Mouse (Mus musculus) kidney, adult 18-20 months (tissue): ENCODE measurements around the gene Slc16a8.

Experiments used
- DNase-seq: peaks from one replicate; pipeline ENCODE4 v3.0.0; 2021

Slc16a8 gene

DNA sequence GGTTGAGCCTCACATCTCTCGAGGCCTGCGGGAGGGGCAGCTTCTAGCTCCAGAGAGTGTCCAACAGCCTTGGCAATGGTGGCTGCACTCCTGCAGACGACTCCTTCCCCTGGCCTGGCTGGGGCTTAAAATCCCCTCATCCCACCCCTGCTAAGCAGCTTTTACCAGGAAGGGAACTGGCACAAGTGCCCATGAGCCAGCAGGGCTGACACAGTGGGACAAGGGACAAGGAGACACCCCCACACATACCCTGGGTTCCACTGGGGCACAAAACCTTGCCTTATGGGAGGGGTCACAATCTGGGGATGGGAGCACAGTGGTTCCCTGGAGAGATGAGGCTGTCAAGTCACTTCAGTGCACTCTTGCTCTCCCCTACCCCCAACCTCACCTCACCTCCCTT lies at the start of gene Slc16a8:
Slc16a8 (minus strand) TSS at position 101 of the 400 bp plus-strand sequence.
- DNase-seq, result no peak

- no peak for DNase-seq
Observed at GRCm38 (mm10) chr15:79303725-79304124, 49.2 kb upstream of the Slc16a8 start.

DNA sequence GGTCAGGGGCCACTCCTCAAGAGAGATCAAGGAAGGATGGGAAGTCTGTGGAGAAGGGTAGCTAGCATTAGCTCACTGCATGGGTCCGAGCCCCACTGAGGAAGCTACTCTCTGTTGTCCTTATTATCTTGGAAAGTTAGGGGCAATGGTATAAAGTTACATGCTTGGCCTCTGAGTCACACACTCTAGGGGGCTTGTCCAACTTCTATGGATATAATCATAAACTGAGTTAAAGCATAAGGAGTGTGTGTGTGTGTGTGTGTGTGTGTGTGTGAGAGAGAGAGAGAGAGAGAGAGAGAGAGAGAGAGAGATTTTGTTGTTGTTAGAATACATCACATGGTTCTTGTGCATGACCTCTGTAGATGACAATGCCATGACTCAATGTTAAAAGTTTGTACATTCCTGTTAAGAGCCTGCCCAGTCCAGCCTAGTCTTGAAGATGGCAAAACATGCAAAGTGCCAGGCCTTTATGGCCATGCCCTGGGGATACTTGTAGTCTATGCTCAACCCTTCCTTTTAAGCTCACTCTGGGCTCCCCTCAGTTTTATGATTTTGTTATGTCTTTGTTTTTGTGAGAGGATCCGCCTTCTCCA lies 45.1 kb upstream of the Slc16a8 start:
- DNase-seq, result no peak

- DNase-seq, result no peak
Observed at GRCm38 (mm10) chr15:79298553-79298952, 44.0 kb upstream of the Slc16a8 start.

GRCm38 (mm10) chr15:79292779-79293178 lies 38.2 kb upstream of the Slc16a8 start:
- DNase-seq, result no peak

- no peak for DNase-seq
Observed at GRCm38 (mm10) chr15:79290340-79290739, 35.8 kb upstream of the Slc16a8 start.

GRCm38 (mm10) chr15:79289441-79289840 lies 34.9 kb upstream of the Slc16a8 start:
- no peak for DNase-seq

- DNase-seq, result no peak
Observed at GRCm38 (mm10) chr15:79288387-79288786, 33.8 kb upstream of the Slc16a8 start.

GRCm38 (mm10) chr15:79287091-79287490 lies 32.5 kb upstream of the Slc16a8 start:
- DNase-seq, result peak; percentile 28

DNA sequence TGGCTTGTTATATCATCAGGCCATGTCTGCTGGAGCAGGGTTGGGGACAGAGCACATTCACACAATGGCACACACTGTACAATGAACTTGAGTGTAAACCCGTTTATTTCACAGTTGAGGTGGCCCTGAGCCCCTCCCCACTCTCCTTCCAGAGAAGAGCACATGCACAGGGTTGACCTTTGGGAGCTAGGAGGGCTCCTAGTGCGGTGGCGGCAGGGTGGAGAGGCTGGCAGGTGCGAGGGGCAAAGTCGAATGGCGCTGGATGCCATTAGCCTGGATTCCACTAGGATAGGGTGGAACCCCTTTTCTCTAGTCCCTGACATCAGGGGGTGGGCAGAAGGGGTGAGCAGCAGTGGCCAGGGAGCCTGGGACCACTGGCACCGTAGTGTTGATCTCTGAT lies 31.6 kb upstream of the Slc16a8 start:
- peak; percentile 61 for DNase-seq

DNA sequence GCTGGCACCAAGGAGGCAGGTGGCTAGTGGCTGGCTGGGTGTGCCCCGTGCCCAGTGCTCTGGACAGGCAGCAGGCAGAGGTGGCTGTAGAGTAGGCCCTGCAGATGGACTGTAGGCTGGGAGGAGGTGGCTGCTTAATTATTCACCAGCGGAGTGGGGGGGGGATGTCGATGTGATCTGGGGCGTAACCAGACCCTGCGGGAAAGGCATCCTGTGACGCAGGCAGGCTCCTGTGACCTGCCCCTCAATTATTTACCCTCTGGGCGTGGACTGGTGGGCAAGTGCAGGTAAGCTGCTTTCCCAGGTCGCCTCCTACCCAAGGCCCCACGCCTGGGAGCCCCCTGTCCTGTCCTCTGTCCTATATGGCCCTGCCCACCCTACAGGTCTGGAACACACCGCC lies 30.8 kb upstream of the Slc16a8 start, which contains the start of gene Baiap2l2:
Baiap2l2 (minus strand) TSS at position 139 of the 400 bp plus-strand sequence.
- DNase-seq, result peak; percentile 82

- peak; percentile 57 for DNase-seq
Observed at GRCm38 (mm10) chr15:79283371-79283770, 28.8 kb upstream of the Slc16a8 start.

DNA sequence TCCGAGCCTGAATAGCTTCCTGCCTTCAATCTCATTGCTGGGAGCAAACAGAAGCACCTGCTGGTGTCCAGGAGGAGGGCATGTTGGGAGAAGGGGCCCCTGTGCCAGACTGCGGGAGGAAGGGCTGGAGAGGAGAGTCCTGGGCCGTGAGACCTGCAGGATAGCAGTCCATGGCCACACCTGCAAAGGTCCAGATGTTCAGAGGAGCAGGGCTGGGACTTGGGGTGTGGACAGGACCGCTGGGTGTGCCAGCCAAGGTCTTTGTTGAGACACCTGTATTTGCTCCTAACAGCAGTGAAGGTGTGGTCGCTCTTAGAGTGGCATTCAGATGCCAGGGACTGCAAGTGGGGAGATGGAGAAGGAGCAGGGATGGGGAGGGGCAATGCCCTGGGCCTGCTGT lies 27.9 kb upstream of the Slc16a8 start:
- no peak for DNase-seq

GRCm38 (mm10) chr15:79281389-79281788 lies 26.8 kb upstream of the Slc16a8 start:
- DNase-seq, result no peak

DNA sequence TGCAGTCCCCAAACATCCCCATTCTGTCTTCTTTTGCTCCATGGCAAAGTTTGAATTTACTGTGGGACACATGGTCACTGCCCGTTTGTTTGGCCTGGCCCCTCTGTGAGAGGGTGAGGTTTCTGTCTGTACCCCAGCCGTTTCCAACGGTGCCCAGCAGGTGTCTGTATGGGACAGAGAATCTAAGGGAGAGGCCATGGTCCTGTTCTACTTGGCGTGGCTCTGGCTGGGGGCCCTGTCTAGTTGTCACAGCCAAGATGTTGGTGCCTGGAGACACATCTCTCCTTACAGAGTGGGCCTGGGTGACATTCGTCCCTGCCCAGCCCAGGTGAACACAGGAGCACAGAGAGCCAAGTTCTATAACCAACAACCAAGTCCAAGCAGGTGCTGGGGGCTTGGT lies 26.3 kb upstream of the Slc16a8 start:
- DNase-seq, result no peak

GRCm38 (mm10) chr15:79280209-79280608 lies 25.6 kb upstream of the Slc16a8 start:
- peak; percentile 43 for DNase-seq

- no peak for DNase-seq
Observed at GRCm38 (mm10) chr15:79277728-79278127, 23.2 kb upstream of the Slc16a8 start.

- DNase-seq, result no peak
Observed at GRCm38 (mm10) chr15:79273020-79273419, 18.5 kb upstream of the Slc16a8 start.

DNA sequence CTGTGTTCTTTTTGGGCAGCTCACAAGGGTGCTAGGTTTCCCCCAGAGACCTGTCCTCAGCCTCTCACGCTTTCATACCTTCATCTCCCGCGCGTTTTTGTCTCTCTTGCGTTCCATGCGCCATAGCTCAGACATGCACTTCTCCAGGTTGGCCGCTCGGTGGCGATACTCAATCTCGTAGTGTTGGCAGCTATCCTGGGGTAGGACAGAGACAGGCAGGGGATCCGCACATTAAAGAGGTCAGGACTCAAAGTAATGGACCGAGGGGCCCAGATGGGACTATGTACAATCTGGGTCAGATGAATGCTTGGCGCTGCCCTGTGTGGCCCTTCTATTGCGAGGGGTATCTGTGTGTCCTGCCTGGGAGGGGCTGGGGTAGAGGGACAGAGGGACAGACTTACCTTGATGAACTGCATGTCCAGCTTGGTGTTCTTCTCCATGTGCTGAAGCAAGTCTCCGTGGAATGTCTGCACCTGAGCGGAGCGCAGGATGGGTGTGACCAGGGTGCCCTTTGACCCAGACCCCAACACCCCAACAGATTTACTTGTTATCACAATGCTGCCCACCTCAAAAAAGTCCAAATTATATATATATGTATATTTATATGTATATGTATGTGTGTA lies 16.7 kb upstream of the Slc16a8 start:
- DNase-seq, result no peak

DNA sequence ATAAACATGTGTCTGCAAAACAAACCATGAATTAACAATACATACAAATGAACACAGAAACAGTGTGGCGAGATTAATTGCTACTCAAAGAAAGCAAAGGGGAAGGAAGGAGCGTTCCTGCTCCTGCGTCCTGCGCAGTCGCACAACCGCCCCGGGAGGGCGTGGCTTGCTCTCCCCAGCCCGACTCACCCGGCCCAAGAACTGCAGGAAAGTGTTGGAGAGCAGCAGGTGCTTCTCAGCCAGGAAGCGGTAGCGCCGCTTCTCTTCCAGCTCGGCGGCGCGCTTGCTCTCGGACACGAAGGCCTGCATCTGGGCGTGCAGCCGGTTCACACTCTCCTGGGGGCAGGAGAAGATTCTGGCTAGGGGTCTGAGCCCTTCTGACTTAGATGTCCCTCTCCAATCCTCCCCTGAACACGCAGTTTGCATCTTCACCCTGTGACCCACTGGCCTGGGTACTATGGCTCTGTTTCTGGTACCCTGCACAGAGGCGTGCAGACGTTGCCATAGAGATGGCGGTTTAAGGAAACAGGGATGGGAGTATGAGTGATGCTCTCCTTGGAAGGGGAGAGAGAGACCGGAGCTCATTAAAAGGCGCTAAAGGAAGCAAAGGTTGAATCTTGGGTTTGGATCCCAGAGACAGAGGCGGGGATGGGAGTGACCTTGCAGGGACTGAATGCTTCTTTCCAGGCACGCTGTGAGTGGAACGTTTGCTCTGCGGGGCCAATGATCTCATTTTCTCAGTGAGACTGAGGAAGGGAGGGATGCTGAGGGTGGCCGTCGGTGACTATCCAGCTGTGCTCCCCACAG lies 16.0 kb upstream of the Slc16a8 start:
- peak; percentile 57 for DNase-seq

DNA sequence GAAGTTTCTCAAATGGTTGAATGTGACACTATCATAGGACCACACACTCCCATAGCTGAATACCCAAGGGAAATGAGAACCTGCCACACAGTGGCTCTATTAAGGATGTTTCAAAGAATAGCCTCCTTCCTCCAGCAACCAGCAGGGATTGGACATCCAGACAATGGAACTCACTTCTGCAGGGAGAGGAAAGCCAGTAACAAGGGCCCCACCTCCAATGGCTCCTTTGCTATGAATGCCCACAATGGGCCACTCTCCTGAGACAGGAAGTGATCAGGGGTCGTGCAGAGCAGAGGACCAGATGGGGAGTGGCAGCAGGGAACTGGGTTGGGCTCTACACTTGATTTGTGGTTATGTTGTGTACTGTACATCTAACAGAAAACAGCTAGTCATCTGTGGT lies 14.0 kb upstream of the Slc16a8 start:
- no peak for DNase-seq

DNA sequence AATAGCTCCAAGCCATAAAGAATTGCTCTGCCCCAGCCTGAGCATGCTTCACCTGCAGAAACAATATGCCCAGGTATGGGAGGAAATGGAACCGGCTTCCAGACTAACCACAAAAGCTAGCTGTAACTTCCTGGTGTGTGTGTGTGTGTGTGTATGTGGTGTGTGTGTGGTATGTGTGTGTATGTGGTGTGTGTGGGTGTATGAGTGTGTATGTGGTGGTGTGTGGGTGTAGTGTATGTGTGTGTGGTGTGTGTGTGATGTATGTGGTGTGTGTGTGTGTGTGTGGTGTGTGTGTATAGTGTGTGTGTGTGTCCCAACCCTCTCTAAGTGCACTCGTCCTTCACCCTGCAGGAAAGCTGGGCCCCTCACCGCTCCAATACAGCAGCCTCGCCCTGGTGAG lies 10.8 kb upstream of the Slc16a8 start:
- DNase-seq, result no peak

DNA sequence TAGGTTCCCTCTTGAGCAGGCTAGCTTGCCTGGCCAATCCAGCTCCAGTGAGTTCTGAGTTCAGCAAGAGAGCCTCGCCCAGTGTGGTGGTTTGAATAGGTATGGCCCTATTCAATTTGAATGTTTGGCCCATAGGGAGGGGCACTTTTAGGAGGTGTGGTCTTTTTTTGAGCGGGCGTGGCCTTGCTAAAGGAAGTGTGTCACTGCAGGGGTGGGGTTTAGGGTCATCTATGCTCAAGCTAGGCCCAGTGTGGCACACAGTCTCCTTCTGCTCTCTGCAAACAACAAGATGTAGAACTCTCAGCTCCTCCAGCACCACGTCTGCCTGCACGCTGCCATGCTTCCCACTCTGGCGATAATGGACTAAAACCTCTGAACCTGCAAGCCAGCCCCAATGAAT lies 9.2 kb upstream of the Slc16a8 start:
- DNase-seq, result no peak

GRCm38 (mm10) chr15:79262786-79263309 lies 8.3 kb upstream of the Slc16a8 start:
- no peak for DNase-seq
